Mouse (Mus musculus) kidney, embryonic 15.5 days (tissue): ENCODE measurements around the gene Vmn1r163. TPM values are rescaled to one million over a fixed set of nuclear protein-coding genes. Genes with fewer than 3 reads are reported as not detected.
"Not testable (repeated sequence)": the region's sequence is repeated elsewhere in the genome, so short reads cannot be mapped to it uniquely, and the experiment has no call there.

Source experiments
- ATAC-seq: fragments of 200-750 bp; cut with Nextera tagmentation; replicated peaks from 2 replicates; pipeline ENCODE4 v1.8.0; 2017; ENCODE audit warnings: moderate TSS enrichment; ENCODE audit not compliant: low FRiP score
- H3K27ac ChIP-seq: fragments of 300-500 bp; sonication (generic); 2 replicates; pipeline ENCODE4 v1.5.1; 2015; ENCODE audit warnings: mild to moderate bottlenecking, inconsistent platforms
- H3K27me3 ChIP-seq: fragments of 300-500 bp; sonication (generic); 2 replicates; pipeline ENCODE4 v1.6.1; 2015; ENCODE audit warnings: inconsistent platforms
- H3K36me3 ChIP-seq: fragments of 300-500 bp; sonication (generic); 2 replicates; pipeline ENCODE4 v1.6.1; 2015; ENCODE audit warnings: inconsistent platforms
- H3K4me1 ChIP-seq: fragments of 300-500 bp; sonication (generic); 2 replicates; pipeline ENCODE4 v1.6.1; 2015; ENCODE audit warnings: inconsistent platforms
- H3K4me2 ChIP-seq: fragments of 300-500 bp; sonication (generic); 2 replicates; pipeline ENCODE4 v1.6.1; 2015; ENCODE audit warnings: moderate library complexity, mild to moderate bottlenecking, inconsistent platforms
- H3K4me3 ChIP-seq: fragments of 300-500 bp; sonication (generic); replicated peaks from 2 replicates; pipeline ENCODE4 v1.5.1; 2015; ENCODE audit warnings: mild to moderate bottlenecking, inconsistent platforms
- H3K9ac ChIP-seq: fragments of 300-500 bp; sonication (generic); 2 replicates; pipeline ENCODE4 v1.6.1; 2015; ENCODE audit warnings: mild to moderate bottlenecking, inconsistent platforms
- H3K9me3 ChIP-seq: fragments of 300-500 bp; sonication (generic); replicated peaks from 2 replicates; pipeline ENCODE4 v1.6.1; 2016; ENCODE audit warnings: inconsistent platforms
- WGBS: fragments of 180-500 bp; shearing (Covaris S2); methylation state at CpG from one replicate; pipeline ENCODE4 v1.1.7; 2015; ENCODE audit warnings: mixed read lengths; 5-methylcytosine and 5-hydroxymethylcytosine counted together
- polyA plus RNA-seq: library from polyadenylated mRNA; unstranded; fragments of >200 nt; fragmentation: Nextera tagmentation; extraction: Ambion mirVana; gene quantifications from 2 replicates; pipeline ENCODE4 v1.2.1, GENCODE M21; 2015

Gene Vmn1r163
- not detected in 2 replicates for polyA plus RNA-seq

DNA sequence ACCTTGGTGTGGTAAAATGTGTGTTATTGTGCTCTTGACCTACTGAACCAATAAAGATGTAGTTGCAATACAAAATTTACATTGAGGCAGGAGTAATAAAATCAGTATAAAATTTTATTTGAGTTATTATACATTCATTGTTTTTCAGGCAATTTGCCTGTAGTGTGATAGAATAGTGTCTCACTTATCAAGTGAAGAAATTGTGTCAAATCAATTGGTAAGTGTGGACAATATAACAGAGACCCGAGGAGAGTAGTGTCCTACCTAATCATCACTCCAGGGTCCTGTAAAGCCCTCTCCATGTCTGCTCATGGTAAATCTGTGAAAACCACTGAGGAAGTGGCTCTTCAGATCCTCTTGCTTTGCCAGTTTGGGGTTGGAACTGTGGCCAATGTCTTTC lies at the start of gene Vmn1r163:
Gene Vmn1r163 (plus strand): TSS at position 301 of the 400 bp plus-strand sequence.
- H3K4me2 ChIP-seq, H3K27me3 ChIP-seq, H3K36me3 ChIP-seq, H3K4me1 ChIP-seq, H3K9me3 ChIP-seq, H3K27ac ChIP-seq, ATAC-seq, H3K9ac ChIP-seq, H3K4me3 ChIP-seq: not testable (repeated sequence)
- no CpG with 5 or more reads among the region's 1 CpGs for WGBS

DNA sequence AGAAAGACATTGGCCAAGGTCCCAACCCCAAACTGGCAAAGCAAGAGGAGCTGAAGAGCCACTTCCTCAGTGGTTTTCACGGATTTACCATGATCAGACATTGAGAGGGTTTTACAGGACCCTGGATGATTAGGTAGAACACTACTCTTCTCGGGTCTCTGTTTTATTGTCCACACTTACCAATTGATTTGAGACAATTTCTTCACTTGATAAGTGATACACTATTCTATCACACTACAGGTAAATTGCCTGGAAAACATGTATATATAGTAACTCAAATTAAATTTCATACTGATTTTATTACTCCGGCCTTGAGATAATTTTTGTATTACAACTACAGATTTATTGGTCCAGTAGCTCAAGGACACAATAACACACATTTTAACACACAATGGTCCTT lies 35.5 kb upstream of the Vmn1r163 start, which contains the start of gene Gm4216:
Gene Gm4216 (minus strand): TSS at position 101 of the 400 bp plus-strand sequence.
- H3K9ac ChIP-seq, H3K9me3 ChIP-seq, H3K36me3 ChIP-seq, ATAC-seq, H3K4me3 ChIP-seq, H3K27ac ChIP-seq, H3K4me2 ChIP-seq, H3K27me3 ChIP-seq, H3K4me1 ChIP-seq: not testable (repeated sequence)
- WGBS: no CpG with 5 or more reads among the region's 3 CpGs

DNA sequence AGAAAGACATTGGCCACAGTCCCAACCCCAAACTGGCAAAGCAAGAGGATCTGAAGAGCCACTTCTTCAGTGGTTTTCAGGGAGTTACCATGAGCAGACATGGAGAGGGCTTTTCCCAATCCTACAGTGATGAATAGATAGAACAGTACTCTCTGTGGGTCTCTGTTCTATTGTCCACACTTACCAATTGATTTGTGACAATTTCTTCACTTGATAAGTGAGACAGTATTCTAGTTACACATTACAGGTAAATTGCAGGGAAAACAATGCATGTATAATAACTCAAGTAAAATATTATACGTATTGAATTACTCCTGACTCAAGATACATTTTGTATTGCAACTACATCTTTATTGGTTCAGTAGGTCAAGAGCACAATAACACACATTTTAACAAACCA lies 12.0 kb downstream of the Vmn1r163 start, which contains the start of gene Gm8720:
Gene Gm8720 (minus strand): TSS at position 101 of the 400 bp plus-strand sequence.
- WGBS: no CpG with 5 or more reads among the region's 1 CpGs
- not testable (repeated sequence) for H3K4me1 ChIP-seq, H3K4me2 ChIP-seq, H3K9ac ChIP-seq, H3K27me3 ChIP-seq, H3K4me3 ChIP-seq, H3K27ac ChIP-seq, H3K36me3 ChIP-seq, ATAC-seq, H3K9me3 ChIP-seq

Other genes starting within 250 kb of the Vmn1r163 start
- not detected in 2 replicates for gene Vmn1r159, start 211.9 kb upstream of the Vmn1r163 start, polyA plus RNA-seq
- gene Vmn1r160, start 184.3 kb upstream of the Vmn1r163 start, polyA plus RNA-seq: not detected in 2 replicates
- gene Gm4214, start 70.9 kb upstream of the Vmn1r163 start, polyA plus RNA-seq: not detected in 2 replicates
- gene Gm4216, start 35.6 kb upstream of the Vmn1r163 start, polyA plus RNA-seq: not detected in 2 replicates
- gene Gm8720, start 11.9 kb downstream of the Vmn1r163 start, polyA plus RNA-seq: not detected in 2 replicates
- not detected in 2 replicates for gene Gm10662, start 88.9 kb downstream of the Vmn1r163 start, polyA plus RNA-seq
- not detected in 2 replicates for gene Vmn1r165, start 161.8 kb downstream of the Vmn1r163 start, polyA plus RNA-seq
- not detected in 2 replicates for gene Vmn1r166, start 196.1 kb downstream of the Vmn1r163 start, polyA plus RNA-seq
- gene Gm6902, start 223.4 kb downstream of the Vmn1r163 start, polyA plus RNA-seq: not detected in 2 replicates
- gene Nlrp4e, start 245.7 kb downstream of the Vmn1r163 start, polyA plus RNA-seq: not detected in 2 replicates